Mouse (Mus musculus): ENCODE data around the gene Rap1gds1. TPM values are rescaled to one million over a fixed set of nuclear protein-coding genes. Genes with fewer than 3 reads are reported as not detected.

Rap1gds1 gene
- total RNA-seq, 1 experiment from 2014 or later: 35.1 TPM

DNA sequence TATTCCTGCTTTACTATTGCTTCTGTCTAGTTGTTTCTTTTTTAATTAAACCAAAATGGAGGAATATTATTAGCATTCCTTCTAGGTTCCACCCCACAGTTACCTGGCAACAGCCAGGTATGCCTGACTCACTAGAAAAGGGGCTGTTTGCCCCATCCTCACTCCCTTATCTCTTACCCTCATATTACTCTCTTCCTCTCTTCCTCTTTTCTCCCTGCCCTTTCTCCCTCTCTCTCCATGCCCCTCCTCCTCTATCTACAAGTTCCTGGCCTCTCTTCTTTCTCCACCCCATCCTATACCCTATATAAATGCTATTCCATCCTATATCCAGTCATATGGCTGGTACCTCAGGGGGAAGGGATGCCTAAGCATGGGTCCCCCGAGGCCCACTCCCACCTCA, 83.6 kb downstream of the Rap1gds1 start:
- ATAC-seq (replicated peaks in 1 of 2; ENCODE audit: insufficient read depth in 1 of 2, low FRiP score in 2 of 2, low TSS enrichment in 1 of 2, low read depth in 1 of 2, poor library complexity in 2 of 2, severe bottlenecking in 2 of 2): no peak

DNA sequence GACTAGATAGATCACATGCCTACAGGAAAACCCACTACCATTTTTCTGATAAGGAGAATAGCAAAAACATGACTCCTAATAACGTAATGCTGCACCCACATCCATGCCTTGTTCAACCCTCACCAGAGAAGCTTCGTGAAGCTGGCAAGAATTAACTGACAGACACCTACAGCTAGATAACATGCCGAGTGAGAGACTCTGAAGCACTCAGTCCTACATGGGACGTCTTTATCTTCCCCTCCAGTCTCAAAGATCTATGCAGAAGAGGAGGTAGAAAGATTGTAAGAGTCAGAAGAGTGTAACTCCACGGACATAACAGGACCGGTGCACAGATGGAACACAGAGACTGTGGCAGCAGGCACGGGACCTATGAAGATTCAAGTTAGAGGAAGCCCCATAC, 85.9 kb downstream of the Rap1gds1 start:
- no peak for ATAC-seq (replicated peaks in 1 of 2; ENCODE audit: insufficient read depth in 1 of 2, low FRiP score in 2 of 2, low TSS enrichment in 1 of 2, low read depth in 1 of 2, poor library complexity in 2 of 2, severe bottlenecking in 2 of 2)

DNA sequence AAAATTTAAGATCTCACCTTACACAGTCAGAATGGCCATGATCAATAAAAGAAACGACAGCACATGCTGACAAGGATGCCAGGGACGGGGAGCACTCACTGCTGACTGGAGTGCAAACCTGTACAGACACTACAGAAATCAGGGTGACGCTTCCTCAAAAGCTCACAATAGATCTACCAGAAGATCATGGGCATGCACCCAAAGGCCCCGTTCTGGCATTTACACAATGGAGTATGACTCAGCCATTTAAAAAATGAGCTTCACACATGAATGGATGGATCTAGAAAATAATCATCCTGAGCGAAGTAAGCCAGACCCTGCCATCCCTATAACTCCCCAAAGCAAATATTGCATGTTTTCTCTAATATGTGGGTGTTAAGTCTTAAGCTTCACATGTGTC, 87.0 kb downstream of the Rap1gds1 start:
- peak; percentile 36 to 56; a peak in 3 of 4 replicates for ATAC-seq (replicated peaks in 1 of 2; ENCODE audit: insufficient read depth in 1 of 2, low FRiP score in 2 of 2, low TSS enrichment in 1 of 2, low read depth in 1 of 2, poor library complexity in 2 of 2, severe bottlenecking in 2 of 2)

DNA sequence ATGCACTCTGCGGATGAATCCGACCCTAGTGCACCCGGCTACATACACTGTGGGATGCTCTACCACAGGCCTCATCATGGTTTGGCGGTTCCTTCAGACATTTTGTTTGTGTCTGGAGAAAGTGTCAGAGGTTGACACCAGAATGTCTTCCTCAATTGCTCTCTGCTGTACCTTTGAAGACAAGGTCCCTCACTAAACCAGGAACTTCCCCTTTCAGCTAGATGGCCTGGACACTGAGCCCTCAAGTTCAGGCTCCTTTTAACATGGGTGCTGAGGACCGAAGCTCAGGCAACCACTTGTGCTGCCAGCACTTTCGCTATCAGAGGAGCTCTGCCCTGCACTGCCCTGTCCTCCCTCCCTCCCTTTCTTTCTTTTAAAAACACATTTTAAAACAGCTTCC, 92.8 kb downstream of the Rap1gds1 start:
- ATAC-seq (replicated peaks in 1 of 2; ENCODE audit: insufficient read depth in 1 of 2, low FRiP score in 2 of 2, low TSS enrichment in 1 of 2, low read depth in 1 of 2, poor library complexity in 2 of 2, severe bottlenecking in 2 of 2): no peak

DNA sequence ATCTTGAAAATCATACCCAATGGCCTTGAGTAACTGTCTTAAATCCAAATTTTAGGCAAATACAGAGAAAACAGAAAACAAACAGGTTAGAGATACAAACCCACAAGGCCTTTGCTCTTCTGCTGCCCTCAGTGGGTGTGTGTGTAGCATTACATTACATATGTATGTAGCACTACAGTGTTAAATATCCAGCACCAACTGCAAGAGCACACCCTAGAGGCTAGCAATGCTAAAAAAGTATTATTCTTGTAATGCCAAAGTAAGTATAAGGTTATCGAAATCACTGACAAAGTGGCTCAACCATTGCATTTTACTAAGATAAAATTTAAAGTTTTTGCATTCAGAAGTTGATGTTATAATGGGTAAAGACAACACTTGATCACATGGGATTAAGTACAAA, 97.6 kb downstream of the Rap1gds1 start:
- no peak for ATAC-seq (replicated peaks in 1 of 2; ENCODE audit: insufficient read depth in 1 of 2, low FRiP score in 2 of 2, low TSS enrichment in 1 of 2, low read depth in 1 of 2, poor library complexity in 2 of 2, severe bottlenecking in 2 of 2)

DNA sequence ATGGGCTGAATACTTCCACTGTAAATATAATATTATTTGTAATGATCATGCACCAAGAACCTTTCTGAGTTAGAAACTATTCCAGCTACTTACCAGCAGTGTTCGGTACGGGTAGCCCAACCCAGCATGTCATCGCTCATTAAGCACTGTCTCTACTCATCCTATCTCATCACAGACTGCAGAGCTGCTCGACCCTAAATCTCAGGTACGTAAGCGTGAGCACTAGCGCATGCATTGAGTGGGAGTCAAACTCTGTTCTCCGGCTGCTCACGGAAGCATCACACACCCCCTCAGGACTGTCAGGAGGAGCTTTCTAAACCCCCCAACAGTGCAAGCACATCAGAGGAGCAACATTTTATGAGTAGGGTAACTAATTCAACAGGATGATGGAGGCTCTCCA, 107.4 kb downstream of the Rap1gds1 start:
- ATAC-seq (replicated peaks in 1 of 2; ENCODE audit: insufficient read depth in 1 of 2, low FRiP score in 2 of 2, low TSS enrichment in 1 of 2, low read depth in 1 of 2, poor library complexity in 2 of 2, severe bottlenecking in 2 of 2): no peak

DNA sequence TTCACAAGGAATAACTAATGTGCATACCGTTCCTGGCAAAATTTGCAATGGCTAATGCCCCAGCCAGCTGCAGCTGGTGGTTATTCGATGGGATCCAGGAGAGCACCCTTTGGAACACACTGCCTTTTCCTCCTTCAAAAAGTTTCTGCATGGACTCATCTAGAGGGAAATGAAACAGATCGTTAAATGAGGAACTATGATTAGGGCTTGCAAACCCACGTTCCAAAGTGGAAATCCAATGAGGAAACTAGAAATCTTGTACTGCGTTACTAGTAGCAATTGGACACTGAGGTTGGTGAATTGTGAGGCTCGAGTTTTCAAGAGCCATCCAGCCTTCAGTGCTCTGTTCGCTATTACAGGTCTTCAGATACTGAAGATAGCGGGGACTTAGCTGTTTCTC, 116.5 kb downstream of the Rap1gds1 start:
- no peak for ATAC-seq (replicated peaks in 1 of 2; ENCODE audit: insufficient read depth in 1 of 2, low FRiP score in 2 of 2, low TSS enrichment in 1 of 2, low read depth in 1 of 2, poor library complexity in 2 of 2, severe bottlenecking in 2 of 2)

DNA sequence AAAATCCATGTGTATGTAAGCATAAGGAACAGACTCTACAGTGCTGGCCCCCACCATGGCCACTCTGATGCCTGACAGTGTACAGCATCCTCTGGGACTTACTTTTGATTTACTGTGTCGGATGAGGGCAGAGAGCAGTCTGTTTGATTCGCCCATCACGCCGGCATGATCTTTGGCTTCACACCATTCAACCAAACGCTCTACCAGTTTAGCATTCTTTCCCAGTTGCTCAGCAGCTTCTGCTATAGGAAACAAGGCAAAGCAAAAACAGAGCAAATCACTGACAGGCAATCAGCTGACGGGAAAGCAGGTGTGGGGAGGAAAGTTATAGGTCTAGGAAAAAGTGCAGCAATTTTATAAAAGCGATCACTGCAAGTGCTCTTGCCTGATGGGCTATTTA, 119.8 kb downstream of the Rap1gds1 start:
- ATAC-seq (replicated peaks in 1 of 2; ENCODE audit: insufficient read depth in 1 of 2, low FRiP score in 2 of 2, low TSS enrichment in 1 of 2, low read depth in 1 of 2, poor library complexity in 2 of 2, severe bottlenecking in 2 of 2): no peak

DNA sequence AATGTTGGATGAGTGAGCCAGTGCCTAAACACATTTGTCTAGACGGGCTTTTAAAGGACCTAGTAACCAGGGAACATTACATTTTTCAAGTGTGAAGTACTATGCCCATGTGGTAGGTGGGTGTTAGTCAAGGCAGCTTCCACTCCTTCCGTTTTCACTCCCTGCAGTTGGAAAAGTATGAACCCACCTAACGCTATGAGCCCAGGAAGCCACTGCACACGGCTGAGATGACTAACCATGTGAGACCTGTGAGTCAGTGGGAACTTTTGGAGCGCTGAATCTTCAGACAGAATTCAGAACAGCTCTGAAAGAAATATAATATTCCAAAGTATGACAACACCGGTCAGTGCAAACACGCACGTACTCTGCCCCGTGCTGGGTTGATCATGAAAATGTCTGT, 125.9 kb downstream of the Rap1gds1 start:
- no peak for ATAC-seq (replicated peaks in 1 of 2; ENCODE audit: insufficient read depth in 1 of 2, low FRiP score in 2 of 2, low TSS enrichment in 1 of 2, low read depth in 1 of 2, poor library complexity in 2 of 2, severe bottlenecking in 2 of 2)

DNA sequence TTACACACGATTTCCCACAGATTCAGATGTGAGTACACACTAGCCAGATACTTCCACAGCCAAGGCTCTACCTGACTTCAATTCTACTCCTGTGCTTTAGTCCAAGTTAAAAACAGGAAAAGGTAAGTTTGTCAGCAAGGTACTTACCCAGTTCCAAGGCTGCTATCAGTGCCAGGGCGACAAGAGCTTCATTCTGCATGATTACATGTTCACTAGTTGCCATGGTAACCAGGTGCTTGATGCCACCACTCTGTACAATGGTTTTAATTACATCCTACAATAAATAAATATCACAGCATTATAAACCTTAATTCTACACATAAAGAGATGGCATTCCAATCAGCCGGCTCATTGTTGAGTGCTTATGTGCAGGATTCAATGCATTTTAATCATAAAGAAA, 129.5 kb downstream of the Rap1gds1 start:
- no peak for ATAC-seq (replicated peaks in 1 of 2; ENCODE audit: insufficient read depth in 1 of 2, low FRiP score in 2 of 2, low TSS enrichment in 1 of 2, low read depth in 1 of 2, poor library complexity in 2 of 2, severe bottlenecking in 2 of 2)

DNA sequence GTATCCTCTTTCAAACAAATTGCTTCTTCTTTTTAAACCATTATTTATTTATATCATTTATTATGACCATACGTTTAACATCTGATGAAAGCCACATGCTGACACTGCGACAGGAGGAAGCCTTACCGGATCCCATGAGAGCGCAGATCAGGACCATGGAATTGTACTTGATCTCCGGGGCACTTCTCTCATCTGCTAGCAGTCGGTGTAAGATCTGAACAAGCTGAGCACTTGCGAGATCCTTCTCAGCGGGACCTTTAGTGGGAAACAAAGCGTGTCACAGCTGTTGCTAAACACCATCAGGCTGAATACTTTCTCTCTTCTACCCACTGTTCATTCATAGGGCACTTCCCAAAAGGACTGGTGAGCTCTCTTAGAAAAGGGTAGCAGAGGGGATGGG, 133.4 kb downstream of the Rap1gds1 start:
- no peak for ATAC-seq (replicated peaks in 1 of 2; ENCODE audit: insufficient read depth in 1 of 2, low FRiP score in 2 of 2, low TSS enrichment in 1 of 2, low read depth in 1 of 2, poor library complexity in 2 of 2, severe bottlenecking in 2 of 2)

DNA sequence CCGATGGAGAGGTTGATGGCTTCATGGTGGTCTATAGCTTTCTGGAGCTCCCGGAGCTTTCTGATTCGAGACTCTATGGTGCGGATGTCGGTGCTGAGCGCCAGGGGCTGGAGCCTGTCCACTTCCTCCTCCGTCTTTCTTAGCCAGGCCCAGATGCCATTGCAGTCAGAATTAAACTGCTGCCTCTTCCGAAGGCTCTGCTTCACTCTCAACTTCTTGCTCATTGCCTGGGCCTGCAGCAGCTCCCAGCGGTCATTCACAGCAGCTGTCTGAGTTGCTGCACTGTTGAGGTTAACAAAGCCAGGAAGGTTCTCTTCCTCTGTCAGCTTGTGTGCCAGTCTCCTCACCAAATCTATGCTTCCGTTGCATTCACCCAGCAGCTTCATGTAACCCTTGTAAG, 137.8 kb downstream of the Rap1gds1 start:
- ATAC-seq (replicated peaks in 1 of 2; ENCODE audit: insufficient read depth in 1 of 2, low FRiP score in 2 of 2, low TSS enrichment in 1 of 2, low read depth in 1 of 2, poor library complexity in 2 of 2, severe bottlenecking in 2 of 2): no peak

DNA sequence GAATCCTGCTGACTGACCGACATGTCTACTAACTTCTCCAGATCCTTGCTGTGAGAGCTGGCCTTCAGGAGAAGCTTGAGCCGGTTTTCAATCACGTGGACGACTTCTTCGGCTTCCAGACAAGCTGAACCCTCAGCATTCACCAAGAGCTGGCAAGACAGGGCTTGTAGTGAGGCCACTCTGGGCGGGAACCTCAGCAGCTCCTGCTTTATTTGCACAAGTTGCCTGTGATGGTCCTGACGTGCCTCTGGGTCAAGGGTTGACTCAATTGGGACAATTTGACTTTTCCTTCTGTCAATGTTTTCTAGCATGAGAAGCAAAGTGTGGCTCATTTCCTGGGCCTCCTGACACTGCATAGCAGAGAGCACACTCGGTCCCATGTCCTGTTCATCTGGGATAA, 138.2 kb downstream of the Rap1gds1 start:
- ATAC-seq (replicated peaks in 1 of 2; ENCODE audit: insufficient read depth in 1 of 2, low FRiP score in 2 of 2, low TSS enrichment in 1 of 2, low read depth in 1 of 2, poor library complexity in 2 of 2, severe bottlenecking in 2 of 2): no peak

DNA sequence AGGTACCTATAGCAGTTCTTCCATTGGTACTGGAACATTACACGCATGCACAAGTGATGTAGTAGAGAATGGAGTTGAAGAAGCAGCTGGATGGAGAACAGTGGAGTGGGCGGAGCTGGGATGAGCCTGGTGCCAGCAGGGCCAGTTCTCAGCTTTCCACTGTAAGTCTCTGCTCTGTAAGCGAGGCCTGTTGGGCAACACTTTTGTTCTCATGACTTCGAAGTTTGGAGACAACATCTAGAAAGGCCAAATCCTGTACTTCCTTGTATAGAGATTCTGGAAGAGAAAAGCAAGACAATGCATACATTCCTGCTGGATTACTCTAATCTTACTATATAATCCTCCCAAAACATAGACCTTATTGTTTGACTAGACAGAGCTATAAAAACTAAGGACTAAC, 147.6 kb downstream of the Rap1gds1 start:
- no peak for ATAC-seq (replicated peaks in 1 of 2; ENCODE audit: insufficient read depth in 1 of 2, low FRiP score in 2 of 2, low TSS enrichment in 1 of 2, low read depth in 1 of 2, poor library complexity in 2 of 2, severe bottlenecking in 2 of 2)

DNA sequence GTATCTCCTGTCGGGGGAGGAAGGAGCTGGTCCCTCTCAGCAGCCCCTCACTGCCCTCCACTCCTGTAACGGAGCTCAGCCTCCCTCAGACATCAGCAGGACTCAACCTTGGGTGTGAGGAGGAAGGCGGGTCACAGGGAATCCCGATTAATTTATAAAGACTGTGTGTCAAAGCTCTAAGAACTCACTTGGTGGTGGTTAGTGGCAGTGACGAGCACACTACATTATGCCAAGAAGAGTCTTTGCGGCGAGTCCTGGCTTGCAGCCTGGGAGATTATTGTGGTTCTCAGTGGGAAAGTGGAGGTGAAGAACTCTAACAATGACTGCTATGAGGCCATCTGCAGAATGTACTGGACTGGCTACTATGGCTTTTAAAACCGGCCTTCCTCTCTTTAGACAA, 148.8 kb downstream of the Rap1gds1 start:
- ATAC-seq (replicated peaks in 1 of 2; ENCODE audit: insufficient read depth in 1 of 2, low FRiP score in 2 of 2, low TSS enrichment in 1 of 2, low read depth in 1 of 2, poor library complexity in 2 of 2, severe bottlenecking in 2 of 2): no peak

DNA sequence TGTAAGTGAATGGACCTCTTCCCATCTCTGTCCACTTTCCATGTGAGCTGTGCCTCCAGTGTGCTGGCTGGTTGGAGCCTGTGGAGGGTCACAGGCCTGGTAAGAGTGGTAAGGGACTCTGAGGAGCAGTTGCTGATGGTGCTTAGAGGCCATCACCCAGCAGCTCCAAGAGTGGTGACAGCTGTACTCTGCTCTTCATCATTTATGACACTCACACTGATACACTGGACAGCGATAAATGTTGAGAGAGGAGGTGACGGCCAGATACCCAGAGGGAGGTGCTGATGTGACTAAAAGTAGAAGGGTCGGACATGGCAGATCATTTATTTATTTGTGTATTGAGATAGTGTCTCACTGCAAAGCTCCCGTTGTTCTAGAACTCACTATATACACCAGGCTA, 156.8 kb downstream of the Rap1gds1 start:
- ATAC-seq (replicated peaks in 1 of 2; ENCODE audit: insufficient read depth in 1 of 2, low FRiP score in 2 of 2, low TSS enrichment in 1 of 2, low read depth in 1 of 2, poor library complexity in 2 of 2, severe bottlenecking in 2 of 2): no peak

DNA sequence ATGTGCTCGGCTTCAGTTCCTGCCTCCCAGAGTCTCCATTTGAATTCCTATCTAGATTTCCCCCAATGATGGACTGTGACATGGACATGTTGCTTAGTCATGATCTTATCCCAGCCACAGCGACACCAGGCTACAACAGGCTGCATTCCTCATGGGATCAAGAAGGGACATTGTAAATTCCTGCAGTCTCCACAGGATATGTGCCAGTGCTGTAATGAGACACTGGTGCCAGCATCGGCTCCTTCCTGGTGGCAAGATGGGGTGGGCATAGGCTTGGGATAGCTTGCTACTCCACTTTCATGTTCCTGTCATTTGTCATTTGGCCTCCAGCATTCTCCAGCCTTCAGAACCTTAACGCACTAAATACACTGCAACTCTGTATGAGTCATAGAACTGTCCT, 158.0 kb downstream of the Rap1gds1 start:
- ATAC-seq (replicated peaks in 1 of 2; ENCODE audit: insufficient read depth in 1 of 2, low FRiP score in 2 of 2, low TSS enrichment in 1 of 2, low read depth in 1 of 2, poor library complexity in 2 of 2, severe bottlenecking in 2 of 2): no peak

DNA sequence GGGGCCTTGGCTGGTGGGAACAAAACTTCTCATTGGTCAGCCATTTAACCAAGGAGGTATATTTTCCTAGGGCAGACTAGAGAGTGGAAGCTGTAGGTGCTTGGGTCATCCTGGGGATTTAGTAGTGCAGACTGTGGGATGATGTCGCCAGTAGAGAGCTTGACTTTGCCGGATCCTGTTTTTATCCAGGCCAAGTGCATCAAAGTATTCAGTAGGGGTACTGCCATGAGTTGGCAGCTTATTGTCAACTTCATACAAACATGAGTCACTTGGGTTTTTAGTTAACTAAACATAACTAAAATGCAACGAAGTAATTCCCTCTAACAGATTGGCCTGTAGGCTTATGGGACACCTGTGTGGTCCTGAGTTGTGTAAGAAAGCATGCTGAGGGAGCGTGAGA, 158.4 kb downstream of the Rap1gds1 start:
- no peak for ATAC-seq (replicated peaks in 1 of 2; ENCODE audit: insufficient read depth in 1 of 2, low FRiP score in 2 of 2, low TSS enrichment in 1 of 2, low read depth in 1 of 2, poor library complexity in 2 of 2, severe bottlenecking in 2 of 2)

DNA sequence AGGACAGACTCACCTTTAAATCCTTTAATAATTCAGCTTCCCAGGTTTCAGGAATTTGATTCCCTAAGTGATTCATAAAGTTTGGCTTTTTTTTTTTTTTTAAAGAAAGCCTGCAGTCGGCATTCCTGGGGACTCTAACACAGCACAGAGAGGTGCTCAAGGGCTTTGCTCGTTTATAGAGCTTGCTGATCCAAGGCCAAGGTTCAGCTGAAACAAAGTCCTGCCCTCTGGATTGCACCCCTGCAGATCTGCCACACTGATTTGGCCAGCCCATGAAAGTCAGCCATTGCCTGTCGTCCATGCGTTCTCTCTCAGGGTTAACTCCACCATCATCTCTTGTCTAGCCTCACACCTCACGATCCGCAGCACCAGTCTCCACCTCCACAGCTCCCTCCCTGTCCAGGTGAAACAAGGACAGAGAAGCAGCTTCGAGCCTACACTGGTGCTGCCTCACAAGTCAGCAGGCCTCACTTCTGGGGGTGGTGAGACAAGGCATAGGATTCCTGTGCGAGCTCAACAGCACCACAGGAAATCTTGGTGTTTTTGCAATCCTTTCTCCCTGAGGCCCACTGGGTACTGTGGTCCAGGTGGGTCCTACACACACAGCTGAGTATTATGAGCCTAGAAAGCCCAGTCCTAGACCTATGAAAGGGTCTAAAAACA, 160.2 kb downstream of the Rap1gds1 start:
- no peak for ATAC-seq (replicated peaks in 1 of 2; ENCODE audit: insufficient read depth in 1 of 2, low FRiP score in 2 of 2, low TSS enrichment in 1 of 2, low read depth in 1 of 2, poor library complexity in 2 of 2, severe bottlenecking in 2 of 2)

DNA sequence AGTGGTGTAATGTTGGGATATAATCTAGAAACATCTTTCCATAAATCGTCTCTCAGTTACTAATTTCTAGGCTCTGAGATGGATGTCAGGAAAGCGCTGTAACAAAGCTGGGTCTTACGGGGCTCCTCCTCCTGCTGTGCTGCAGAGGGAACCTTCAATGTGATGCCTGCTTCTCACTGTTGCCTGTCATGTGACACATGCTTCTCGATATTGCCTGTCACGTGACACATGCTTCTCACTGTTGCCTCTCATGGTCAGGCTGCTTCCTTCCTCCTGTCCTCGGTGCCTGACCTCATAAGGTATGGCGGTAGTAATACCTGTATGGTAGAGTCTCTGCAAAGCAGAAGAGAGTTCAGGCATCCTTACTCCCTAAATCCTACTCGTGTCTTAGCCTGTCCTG, 162.5 kb downstream of the Rap1gds1 start:
- ATAC-seq (replicated peaks in 1 of 2; ENCODE audit: insufficient read depth in 1 of 2, low FRiP score in 2 of 2, low TSS enrichment in 1 of 2, low read depth in 1 of 2, poor library complexity in 2 of 2, severe bottlenecking in 2 of 2): no peak

Data from hematopoietic stem cell, adult 5-6 weeks (primary cell).